Mouse (Mus musculus): ENCODE measurements around the gene Ube2g2.
"Not testable (repeated sequence)": the region's sequence is repeated elsewhere in the genome, so short reads cannot be mapped to it uniquely, and the experiment has no call there.

Ube2g2 gene

GRCm38 (mm10) chr10:77636234-77636922, 14.3 kb downstream of the Ube2g2 start:
- intact Hi-C loops (cut with DNase I), result no loop called here

DNA sequence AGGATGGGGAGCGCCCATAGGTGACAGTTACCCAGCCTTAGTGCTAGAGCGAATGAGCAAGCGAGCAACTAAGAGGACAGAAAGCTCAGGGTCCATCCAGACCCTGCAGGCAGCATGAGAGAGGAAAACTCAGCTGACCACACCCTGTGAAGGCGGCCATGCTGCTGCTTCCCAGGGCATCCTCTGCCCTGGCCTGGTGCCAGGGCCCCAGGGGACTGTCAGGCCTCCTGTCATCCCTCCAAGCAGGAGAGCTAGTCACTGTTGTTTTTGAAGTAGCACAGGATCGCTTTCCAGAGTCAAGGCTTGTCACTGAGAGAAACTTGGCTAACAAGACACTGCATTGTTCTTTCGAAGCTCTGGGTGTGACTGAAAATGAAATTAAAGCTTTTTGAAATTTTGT, 16.9 kb downstream of the Ube2g2 start:
- intact Hi-C loops (cut with DNase I), result no loop called here

DNA sequence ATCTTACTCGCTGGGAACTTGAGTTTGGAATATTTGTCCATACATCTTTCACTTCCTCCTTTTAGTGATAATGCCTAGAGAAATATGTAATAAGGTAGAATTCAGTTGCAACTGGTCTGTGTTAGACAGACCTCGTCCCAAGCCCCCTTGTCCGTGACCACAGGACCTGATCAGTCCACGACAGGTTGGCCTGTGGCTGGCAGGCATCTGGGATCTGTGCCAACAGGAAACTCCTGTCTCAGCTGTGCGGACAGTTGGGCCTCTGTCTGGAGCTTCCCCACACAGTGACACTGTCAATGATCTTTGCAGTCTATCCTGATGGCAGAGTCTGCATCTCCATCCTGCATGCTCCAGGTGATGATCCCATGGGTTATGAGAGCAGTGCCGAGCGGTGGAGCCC, 21.1 kb downstream of the Ube2g2 start:
- intact Hi-C loops (cut with DNase I), result no loop called here

DNA sequence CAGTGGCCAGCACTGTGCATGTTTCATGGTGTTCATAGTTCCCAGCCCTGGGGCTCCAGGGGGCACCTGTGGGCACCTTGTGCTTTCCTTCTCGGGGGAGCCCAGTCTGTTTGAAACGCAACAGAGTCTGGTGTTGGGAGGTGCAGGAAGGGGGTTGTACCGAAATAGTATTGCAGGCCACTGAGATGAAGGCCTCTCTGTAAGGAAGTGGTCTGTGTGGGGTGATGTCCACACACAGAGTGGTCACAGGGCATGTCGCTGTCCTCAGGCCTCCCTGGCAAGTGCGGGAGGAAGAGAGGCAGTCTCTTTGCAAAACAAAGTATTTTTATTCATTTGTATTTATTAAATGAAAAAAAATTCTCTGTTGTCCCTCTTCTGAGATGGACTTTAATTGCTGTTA, 23.5 kb downstream of the Ube2g2 start:
- intact Hi-C loops (cut with DNase I), result no loop called here

GRCm38 (mm10) chr10:77647461-77647860, 25.4 kb downstream of the Ube2g2 start:
- intact Hi-C loops (cut with DNase I), result no loop called here

DNA sequence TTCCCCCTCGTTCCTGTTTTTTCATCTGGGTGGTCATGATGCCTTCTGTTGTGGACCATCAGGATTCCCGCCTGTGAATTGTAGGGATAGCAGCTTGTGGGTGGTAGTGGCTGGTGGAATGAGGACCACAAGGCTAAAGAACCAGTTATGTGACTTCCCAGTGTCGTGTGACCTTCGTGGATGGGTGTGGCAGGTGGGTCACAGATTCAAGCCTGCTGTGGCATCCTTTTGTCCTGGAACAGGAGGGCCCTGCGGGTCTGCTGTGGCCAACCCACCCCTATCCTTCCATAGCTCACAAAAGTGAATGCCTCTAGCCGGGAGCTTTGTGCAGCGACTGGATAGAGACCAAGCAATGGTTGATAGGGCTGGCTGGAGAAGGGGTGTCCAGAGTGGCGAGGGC, 25.8 kb downstream of the Ube2g2 start:
- intact Hi-C loops (cut with DNase I), result no loop called here

DNA sequence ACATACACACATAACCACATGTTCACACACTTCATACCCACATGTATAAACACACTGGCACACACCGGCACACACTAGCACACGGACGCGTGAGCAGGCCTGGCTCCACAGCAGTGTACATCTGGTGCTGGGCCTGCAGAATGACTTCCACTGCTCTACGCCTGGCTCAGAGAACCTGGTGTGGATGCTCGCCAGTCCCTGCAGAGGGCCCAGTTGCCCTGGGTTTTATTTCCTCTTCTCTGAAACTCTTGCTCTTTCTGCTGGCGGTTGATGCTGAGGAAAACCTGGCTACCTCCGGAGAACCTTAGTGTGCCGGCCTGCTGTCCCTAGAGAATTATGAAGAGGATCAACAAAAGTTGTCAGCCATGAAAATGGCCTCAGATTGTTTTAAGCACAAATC, 30.0 kb downstream of the Ube2g2 start:
- intact Hi-C loops (cut with DNase I), result no loop called here

DNA sequence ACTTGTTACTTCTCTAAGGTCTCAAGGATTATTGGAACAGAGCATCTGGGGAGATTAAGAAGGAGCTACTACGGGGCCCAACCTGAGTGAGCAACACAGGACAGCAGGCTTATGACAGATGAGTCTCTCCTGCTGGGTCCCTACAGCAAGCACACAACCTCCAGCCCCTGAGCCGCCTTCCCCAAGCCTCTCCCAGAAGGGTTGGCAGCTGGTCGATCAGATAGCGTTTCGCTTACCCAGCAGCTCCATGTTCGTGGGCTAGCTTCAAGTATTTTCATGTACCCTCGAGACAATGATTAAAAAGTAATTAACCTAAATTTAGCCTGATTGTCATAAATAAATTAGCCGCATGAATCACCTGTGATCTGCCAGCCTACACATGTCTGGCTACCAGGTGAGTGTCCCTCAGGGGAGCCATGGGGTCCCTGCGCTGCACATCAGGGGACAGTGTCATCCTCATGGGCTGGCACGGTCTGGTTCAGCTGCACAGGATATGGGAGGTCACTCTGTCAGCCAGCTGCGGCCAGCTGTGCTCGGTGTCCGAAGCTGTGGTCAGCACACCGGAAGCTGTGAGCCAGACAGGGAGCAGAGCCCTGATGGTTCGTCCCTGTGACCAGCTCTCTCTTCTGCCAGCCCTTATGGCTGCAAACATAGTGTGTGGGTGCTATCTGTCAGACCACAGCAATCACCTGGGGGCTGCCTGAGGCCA, 36.4 kb downstream of the Ube2g2 start:
- intact Hi-C loops (cut with DNase I), result no loop called here

DNA sequence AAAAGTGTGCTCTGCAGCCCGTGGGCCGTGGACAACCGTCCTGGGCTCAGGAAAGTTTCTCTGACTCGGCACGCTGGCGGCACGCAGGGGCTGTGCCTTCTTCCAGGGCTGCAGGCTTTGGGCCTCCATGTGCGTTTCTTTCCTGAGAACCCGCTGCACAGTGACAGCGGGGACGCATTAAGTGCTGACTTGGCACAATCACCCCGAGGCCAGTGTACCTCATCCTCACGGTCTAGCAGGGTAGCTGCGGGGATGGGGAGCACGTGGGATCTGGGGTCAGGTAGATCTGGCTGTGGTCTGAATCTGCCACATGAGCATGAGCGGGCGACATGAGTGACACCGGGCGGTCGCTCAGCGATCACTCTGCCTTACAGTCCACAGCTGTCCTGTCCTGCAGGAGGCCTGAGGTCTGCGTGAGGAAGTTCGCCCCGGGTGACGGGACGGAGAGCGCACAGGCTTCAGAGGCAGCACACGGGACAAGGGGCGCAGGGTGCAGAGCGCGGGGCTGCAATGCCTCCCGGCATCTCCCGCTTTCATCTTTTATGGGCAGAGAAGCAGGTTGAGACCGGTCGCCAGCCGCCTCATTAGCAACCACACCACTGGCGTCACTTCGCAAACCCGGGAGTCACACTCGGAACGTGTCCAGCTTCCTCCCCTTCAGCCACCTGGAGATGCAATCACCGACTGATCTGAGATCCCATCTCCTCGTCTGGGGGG, 42.0 kb downstream of the Ube2g2 start:
- intact Hi-C loops (cut with DNase I), result no loop called here

GRCm38 (mm10) chr10:77666342-77666741, 44.3 kb downstream of the Ube2g2 start:
- intact Hi-C loops (cut with DNase I), result no loop called here

DNA sequence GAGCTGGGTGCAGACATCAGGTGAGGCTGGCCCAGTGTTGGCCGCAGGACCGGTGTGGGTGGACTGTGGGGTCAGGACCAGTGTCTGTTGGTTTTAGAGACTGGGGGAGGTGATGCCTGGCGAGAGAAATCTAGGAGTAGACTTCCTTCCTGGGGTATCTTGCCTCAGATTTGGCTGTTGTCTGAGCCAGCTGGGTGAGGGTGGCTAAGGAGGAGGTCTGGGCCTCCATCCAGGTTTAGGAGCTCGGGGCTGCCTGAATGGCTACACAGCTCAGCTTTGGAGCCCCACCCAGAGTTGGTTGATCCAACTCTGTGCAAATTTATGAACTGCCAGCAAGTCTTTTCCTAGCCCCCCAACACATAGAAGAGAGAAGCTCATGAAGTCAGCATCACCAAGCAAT, 45.3 kb downstream of the Ube2g2 start:
- intact Hi-C loops (cut with DNase I), result no loop called here

DNA sequence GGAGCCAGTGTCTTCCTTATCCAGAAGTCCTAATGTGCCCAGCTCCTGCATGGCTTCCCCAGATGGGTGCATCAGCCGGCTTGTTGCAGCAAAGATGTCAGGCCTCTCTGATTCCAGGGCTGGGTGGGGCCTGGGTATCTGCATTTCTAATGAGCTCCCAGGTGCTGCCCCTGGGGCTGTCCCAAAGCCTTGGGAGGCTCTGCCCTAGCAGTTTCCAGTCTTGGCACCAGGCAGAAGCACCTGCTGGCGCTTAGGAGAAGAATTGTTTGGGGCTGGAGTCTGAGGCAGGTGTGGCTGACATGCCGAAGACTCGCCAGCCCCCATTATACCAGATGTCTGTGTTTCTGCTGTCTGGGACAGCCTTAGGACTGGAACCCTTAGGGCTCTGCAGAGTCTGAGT, 48.6 kb downstream of the Ube2g2 start:
- intact Hi-C loops (cut with DNase I), result no loop called here

- intact Hi-C loops (cut with DNase I), result no loop called here
These were observed 49.4 kb downstream of the Ube2g2 start for GRCm38 (mm10) chr10:77671519-77671918.

DNA sequence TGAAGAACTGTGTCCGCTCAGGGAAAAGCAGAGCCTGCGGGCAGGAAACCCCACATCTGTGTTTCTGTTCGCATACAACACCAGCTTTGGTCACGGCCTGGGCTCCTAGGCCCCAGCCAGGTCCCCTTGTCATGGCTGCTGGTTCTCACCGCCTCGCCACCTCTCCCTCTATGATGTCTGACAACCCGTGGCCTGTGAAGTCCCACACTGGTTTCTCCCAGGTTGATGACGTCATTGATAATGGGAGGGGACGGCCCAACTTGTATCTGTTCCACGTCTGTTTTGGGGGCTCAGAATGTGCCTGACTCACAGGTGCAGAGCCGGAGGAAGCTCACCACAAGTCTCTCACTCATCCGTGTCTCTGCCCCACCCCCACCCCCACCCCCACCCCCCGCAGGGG, 51.7 kb downstream of the Ube2g2 start:
- intact Hi-C loops (cut with DNase I), result no loop called here

- intact Hi-C loops (cut with DNase I), result no loop called here
These were observed 55.5 kb downstream of the Ube2g2 start for GRCm38 (mm10) chr10:77677562-77677961.

DNA sequence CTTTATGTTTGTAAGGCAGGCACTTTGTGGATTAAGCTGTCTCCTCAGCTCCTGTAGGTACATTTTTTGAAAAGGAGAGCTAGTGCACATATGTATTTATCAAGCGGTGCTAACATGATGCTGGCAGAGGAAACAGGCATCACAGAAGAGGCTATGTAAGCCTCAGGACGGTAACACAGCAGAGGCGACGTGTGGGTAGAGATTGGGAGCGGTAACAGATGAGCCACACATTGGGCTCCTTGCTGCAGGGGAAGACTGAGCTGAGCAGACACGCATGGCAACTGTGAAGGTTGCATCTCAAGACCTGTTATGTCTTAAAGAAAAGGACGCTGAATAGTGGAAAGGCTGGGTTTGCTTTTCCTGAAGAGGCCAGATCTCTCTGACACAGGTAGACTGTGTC, 60.9 kb downstream of the Ube2g2 start:
- intact Hi-C loops (cut with DNase I), result no loop called here

DNA sequence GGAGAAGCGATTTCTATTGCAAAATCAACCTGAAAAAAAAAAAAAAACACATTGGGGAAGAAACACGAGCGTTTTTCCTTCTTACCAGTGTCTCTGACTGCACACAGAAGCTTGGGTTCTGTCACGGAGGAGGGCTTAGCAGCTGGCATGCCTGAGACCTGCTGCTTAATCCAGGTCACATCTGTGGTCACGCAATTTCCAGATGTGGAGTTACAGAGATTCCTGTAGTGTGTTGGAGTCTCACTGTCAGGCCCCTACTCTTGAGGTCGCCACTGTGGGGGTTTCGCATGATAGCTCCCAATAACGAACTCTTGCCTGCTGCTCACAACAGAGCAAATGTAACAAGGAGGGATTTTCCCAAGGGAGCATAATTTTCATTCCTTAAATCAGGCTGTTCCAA, 62.1 kb downstream of the Ube2g2 start:
- intact Hi-C loops (cut with DNase I), result no loop called here

DNA sequence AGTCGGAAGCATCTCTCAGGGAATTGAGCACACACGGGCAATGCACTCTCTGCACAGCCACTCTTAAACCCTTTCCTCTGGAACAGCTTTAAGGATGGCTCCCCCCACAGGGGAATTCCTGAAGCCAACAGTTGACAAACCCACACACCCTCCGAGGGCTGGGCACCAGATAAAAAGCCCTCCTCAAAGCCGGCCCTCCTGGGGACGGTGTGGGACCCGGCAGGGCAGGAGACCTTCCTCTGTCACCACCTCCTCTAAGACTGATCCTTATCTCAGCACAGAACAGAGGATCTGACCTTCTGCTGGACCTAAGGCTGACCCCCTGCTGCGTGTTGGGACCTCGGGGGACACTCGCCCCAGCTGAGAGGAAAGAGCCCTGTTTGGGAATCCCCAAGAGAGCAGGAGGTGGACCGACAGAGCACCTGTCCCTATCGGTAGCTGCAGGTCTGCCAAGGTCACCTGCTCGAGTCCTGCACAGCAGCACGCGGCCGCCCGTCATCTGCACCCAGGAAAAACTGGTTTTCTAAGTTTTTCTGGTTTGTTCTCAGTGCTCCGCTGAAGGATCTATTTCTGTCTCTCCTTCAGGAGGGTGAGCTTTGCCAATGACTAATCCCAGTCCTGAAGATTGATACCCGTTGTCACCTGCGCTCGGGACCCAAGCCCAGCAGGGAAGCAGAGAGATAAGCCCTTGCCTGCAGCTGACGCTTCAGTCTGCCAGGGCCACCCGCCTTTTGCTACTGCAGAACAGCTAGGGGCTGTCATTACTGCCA, 64.0 kb downstream of the Ube2g2 start, which contains the start of gene Tspear:
Gene Tspear, plus strand, starts transcription at position 675 of the 770 bp plus-strand sequence.
- intact Hi-C loops (cut with DNase I), result no loop called here

- intact Hi-C loops (cut with DNase I), result no loop called here
These were observed 64.9 kb downstream of the Ube2g2 start for GRCm38 (mm10) chr10:77687021-77687420.

DNA sequence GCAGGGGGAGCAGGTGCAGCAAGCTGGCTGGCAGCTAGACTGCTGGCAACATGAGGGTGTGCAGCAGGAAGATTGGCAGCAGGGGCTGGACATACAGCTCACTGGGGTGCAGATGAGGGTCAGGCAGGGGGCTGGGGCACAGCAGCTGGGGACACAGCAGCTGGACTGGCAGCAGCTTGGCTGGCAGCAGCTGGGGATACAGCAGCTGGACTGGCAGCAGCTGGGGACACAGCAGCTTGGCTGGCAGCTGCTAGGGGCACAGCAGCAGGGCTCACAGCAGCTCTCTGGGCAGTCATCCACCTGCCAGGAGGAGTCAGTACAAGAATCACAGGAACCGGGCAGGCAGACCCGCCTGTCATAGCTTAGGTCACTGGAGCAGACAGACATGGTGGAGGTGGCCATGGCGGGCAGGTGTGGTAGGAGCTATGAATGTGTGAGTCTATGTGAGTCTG, 68.3 kb downstream of the Ube2g2 start, which contains the start of gene Gm19402:
Gene Gm19402, minus strand, starts transcription at position 402 of the 452 bp plus-strand sequence.
- intact Hi-C loops (cut with DNase I), result not testable (repeated sequence)

All from adrenal gland (tissue).